In genomic region chr10:58255213-58255892, GRCm38 (mm10) we compare ENCODE assay signal across 8 mouse cellular contexts. TPM values are rescaled to one million over a fixed set of nuclear protein-coding genes. Genes with fewer than 3 reads are reported as not detected.
A peak's percentile ranks its signal among the peaks of the same experiment; 100 is the strongest.
DNase-seq lines count a peak whose midpoint lies in the region; ATAC-seq and TF ChIP-seq lines count a peak whose summit lies in the region.

Gene Gcc2, plus strand, starts transcription at chr10:58255497.

- no peaks in the 10 kb centered on the region for H3K9me3 ChIP-seq in ES-E14 (ENCODE audit: control insufficient read depth, insufficient read depth, low read depth, low read length)
- H3K9me3 ChIP-seq in forebrain, embryonic 15.5 days: no peaks in the 10 kb centered on the region

- intact Hi-C loops in heart, postnatal 25 days (cut with DNase I): no loop called here

- peak within 1 kb of the TSS; percentile 46 for H3K4me2 ChIP-seq in forebrain, embryonic 15.5 days (replicated peaks)

- H3K27ac ChIP-seq in ES-E14 (ENCODE audit: insufficient read depth, low read depth, low read length, poor library complexity, severe bottlenecking): no peak within 1 kb of the TSS
- H3K27ac ChIP-seq in forebrain, embryonic 15.5 days (replicated peaks): peak within 1 kb of the TSS; percentile 73

- in situ Hi-C loops in ES-E14 (cut with MboI; ENCODE audit: low sequenced_read_pairs in 2 of 2, unreplicated experiment in 2 of 2): no loop called here

- peak; percentile 88 for DNase-seq in ES-E14 (ENCODE audit: low read depth, low spot score)
- peak; percentile 92 for DNase-seq in cerebellum, adult 11-12 months
- DNase-seq in heart, postnatal 25 days (ENCODE audit: low spot score): peak; percentile 88
- DNase-seq in layer of hippocampus, adult 18-20 months (ENCODE audit: low spot score in 2 of 2): peak; percentile 93 to 94
- DNase-seq in lung, adult 2 months: peak; percentile 91
- peak; percentile 91 to 92 for DNase-seq in thymus, adult 18-20 months

- no peak for TF ChIP-seq CTCF in lung, adult 2 months (IDR thresholded peaks at IDR 0.05; ENCODE audit: insufficient read depth, low read length)

- no peaks in the 10 kb centered on the region for H3K36me3 ChIP-seq in ES-E14 (ENCODE audit: control insufficient read depth, insufficient read depth, low read length, poor library complexity, severe bottlenecking)
- H3K36me3 ChIP-seq in forebrain, embryonic 15.5 days: peaks cover 17% of the 10 kb centered on the region

- H3K4me1 ChIP-seq in ES-E14 (ENCODE audit: control insufficient read depth in 2 of 2, insufficient read depth in 2 of 2, low read length in 2 of 2, poor library complexity in 1 of 2): 0 out of 4 replicates have a peak, but pooled peaks cover 0 to 4% of the 10 kb centered on the region in 2 experiments
- H3K4me1 ChIP-seq in forebrain, embryonic 15.5 days: peaks cover 14% of the 10 kb centered on the region
- H3K4me1 ChIP-seq in lung, adult 2 months (ENCODE audit: control insufficient read depth, insufficient read depth, low read length): peaks cover 12% of the 10 kb centered on the region

- H3K27me3 ChIP-seq in forebrain, embryonic 15.5 days: no peaks in the 10 kb centered on the region

- under 1% methylated on average over 42 of the region's 58 CpGs for WGBS in forebrain, embryonic 15.5 days
- under 1% methylated on average over 58 of the region's 58 CpGs for WGBS in lung, adult 2 months

- peak within 1 kb of the TSS; percentile 75 for H3K9ac ChIP-seq in ES-E14 (ENCODE audit: insufficient read depth, low read depth, low read length, poor library complexity, severe bottlenecking)
- H3K9ac ChIP-seq in forebrain, embryonic 15.5 days (replicated peaks): peak within 1 kb of the TSS; percentile 75

- peak; percentile 96 for TF ChIP-seq POLR2A in lung, adult 2 months (IDR thresholded peaks at IDR 0.05; ENCODE audit: borderline replicate concordance, extremely low read depth, low read depth, low read length)

- peak; percentile 99 for ATAC-seq in forebrain, embryonic 15.5 days (replicated peaks)
- peak; percentile 100 for ATAC-seq in neutrophil, adult 5-6 weeks (ENCODE audit: extremely low read depth, insufficient number of reproducible peaks, low FRiP score, poor library complexity, severe bottlenecking)

- H3K4me3 ChIP-seq in ES-E14 (ENCODE audit: insufficient read depth in 1 of 2, low read depth in 1 of 2, low read length in 2 of 2, poor library complexity in 1 of 2, severe bottlenecking in 1 of 2): peak within 1 kb of the TSS; percentile 81 to 89
- peak within 1 kb of the TSS; percentile 81 for H3K4me3 ChIP-seq in forebrain, embryonic 15.5 days
- H3K4me3 ChIP-seq in lung, adult 2 months (replicated peaks; ENCODE audit: extremely low read depth, low read depth, low read length): peak within 1 kb of the TSS; percentile 84

TF ChIP-seq in ES-E14, 5 proteins besides CTCF, POLR2A, EP300 and RAD21:
- TF ChIP-seq HCFC1 (IDR thresholded peaks at IDR 0.05; ENCODE audit: borderline replicate concordance, insufficient read depth, low read length) (peak; percentile 56; the same call in 1 of the 2 replicates), CHD2 (IDR thresholded peaks at IDR 0.05; ENCODE audit: low read depth, low read length) (no peak), ZC3H11A (IDR thresholded peaks at IDR 0.05; ENCODE audit: borderline replicate concordance, low read depth, low read length) (no peak), ZNF384 (IDR thresholded peaks at IDR 0.05; ENCODE audit: low read depth, low read length) (peak; percentile 40; the same call in 1 of the 2 replicates), MAFK (IDR thresholded peaks at IDR 0.05; ENCODE audit: insufficient read depth, low read depth, low read length) (no peak)
TF ChIP-seq in ES-E14: peak in this region for 2.

RNA-seq across cellular contexts. Expression of gene Gcc2, which starts in this region (rescaled TPM):
- total RNA-seq in ES-E14 (2012; rRNA removed): 17.8 and 19.6 TPM in 2 replicates
- polyA plus RNA-seq in forebrain, embryonic 15.5 days (2015; fragmentation: Nextera tagmentation; extraction: Ambion mirVana): 84.1 and 86.0 TPM in 2 replicates
- total RNA-seq in heart, postnatal 25 days (2021): 10 to 100 TPM; 28.5 to 33.6 TPM
- 10 to 100 TPM; 77.6 to 89.1 TPM for total RNA-seq in layer of hippocampus, adult 18-20 months (2021)
- 11.2 and 20.8 TPM in 2 replicates for polyA plus RNA-seq in lung, adult 2 months (2012; rRNA removed)
- total RNA-seq in neutrophil, adult 5-6 weeks (2017): 60.5 and 62.7 TPM in 2 replicates
